Mouse (Mus musculus) CH12.LX (cell line): ENCODE results near the gene Acadl. TPM values are rescaled to one million over a fixed set of nuclear protein-coding genes. Genes with fewer than 3 reads are reported as not detected.
A peak's percentile ranks its signal among the peaks of the same experiment; 100 is the strongest.

ENCODE experiments used
- DNase-seq: peaks from one replicate; pipeline ENCODE4 v3.0.0-alpha.2; 2013; ENCODE audit errors: extremely low read depth
- H3K27ac ChIP-seq: 2 replicates; pipeline ENCODE4 v1.5.1; 2012; ENCODE audit warnings: low read depth, mild to moderate bottlenecking, control low read depth, moderate library complexity; ENCODE audit not compliant: insufficient read depth
- H3K27me3 ChIP-seq: replicated peaks from 2 replicates; pipeline ENCODE3; 2012; ENCODE audit warnings: inconsistent platforms
- H3K36me3 ChIP-seq, 2 experiments: replicated peaks in 1 of 2; 2 replicates each; pipeline versions ENCODE3 to v1.6.1; 2012; ENCODE audit warnings: inconsistent platforms in 1 of 2, low read length in 1 of 2, mild to moderate bottlenecking in 1 of 2, mixed read lengths in 1 of 2, moderate library complexity in 1 of 2; ENCODE audit not compliant: control insufficient read depth in 1 of 2, insufficient read depth in 1 of 2
- H3K4me1 ChIP-seq, 2 experiments: 2 replicates each; pipeline ENCODE4 v1.6.1; 2012; ENCODE audit warnings: inconsistent platforms in 1 of 2, moderate library complexity in 1 of 2; ENCODE audit not compliant: insufficient read depth in 2 of 2, control insufficient read depth in 1 of 2
- H3K4me2 ChIP-seq: 2 replicates; pipeline ENCODE4 v1.6.1; 2012; ENCODE audit warnings: low read depth, mild to moderate bottlenecking, control low read depth; ENCODE audit not compliant: poor library complexity, insufficient read depth, severe bottlenecking
- H3K4me3 ChIP-seq, 3 experiments: fragments of 150-350 bp in 1 of 3; sonication (generic) in 1 of 3; replicated peaks in 1 of 3; 2 replicates each; pipeline versions ENCODE3 to v1.5.1; 2011 to 2012; ENCODE audit warnings: low read depth in 2 of 3, low read length in 2 of 3, mild to moderate bottlenecking in 2 of 3, moderate library complexity in 2 of 3, control low read depth in 1 of 3, improper control_type of control experiment in 1 of 3, inconsistent platforms in 1 of 3, mixed read lengths in 1 of 3; ENCODE audit not compliant: poor library complexity in 1 of 3
- H3K79me2 ChIP-seq: replicated peaks from 2 replicates; pipeline ENCODE4 v1.6.1; 2012; ENCODE audit warnings: mild to moderate bottlenecking, moderate library complexity; ENCODE audit not compliant: control insufficient read depth, poor library complexity, insufficient read depth, severe bottlenecking; ENCODE audit errors: extremely low read depth
- H3K9ac ChIP-seq: 2 replicates; pipeline ENCODE4 v1.6.1; 2012; ENCODE audit warnings: low read depth, mild to moderate bottlenecking, control low read depth, moderate library complexity; ENCODE audit not compliant: insufficient read depth
- H3K9me3 ChIP-seq: replicated peaks from 2 replicates; pipeline ENCODE3; 2012; ENCODE audit warnings: low read length, inconsistent platforms, mixed read lengths
- CHD1 ChIP-seq: IDR thresholded peaks from 2 replicates; pipeline ENCODE4 v1.6.1; 2012; ENCODE audit warnings: low read depth, low read length, improper control_type of control experiment, inconsistent platforms
- CTCF ChIP-seq, 2 experiments: IDR thresholded peaks in 1 of 2; conservative IDR thresholded peaks in 1 of 2; 2 replicates each; pipeline ENCODE4 v1.5.1; 2011 to 2012; ENCODE audit warnings: low read depth in 2 of 2, low read length in 2 of 2, improper control_type of control experiment in 1 of 2, inconsistent platforms in 1 of 2, mild to moderate bottlenecking in 1 of 2, moderate library complexity in 1 of 2
- EP300 ChIP-seq: IDR thresholded peaks from 2 replicates; pipeline ENCODE4 v1.6.1; 2011; ENCODE audit warnings: low read length, improper control_type of control experiment
- ETS1 ChIP-seq: conservative IDR thresholded peaks from 2 replicates; pipeline ENCODE4 v1.6.1; 2012; ENCODE audit warnings: low read depth, mild to moderate bottlenecking, inconsistent platforms, low read length, improper control_type of control experiment, moderate library complexity
- JUN ChIP-seq: IDR thresholded peaks from 2 replicates; pipeline ENCODE4 v1.6.1; 2011; ENCODE audit warnings: low read depth, mild to moderate bottlenecking, low read length, improper control_type of control experiment, moderate library complexity; ENCODE audit not compliant: insufficient read depth
- JUND ChIP-seq: conservative IDR thresholded peaks from 2 replicates; pipeline ENCODE4 v1.6.1; 2011; ENCODE audit warnings: low read depth, low read length, improper control_type of control experiment
- KAT2A ChIP-seq: IDR thresholded peaks from 2 replicates; pipeline ENCODE4 v1.6.1; 2012; ENCODE audit warnings: low read length, improper control_type of control experiment, inconsistent platforms; ENCODE audit not compliant: insufficient replicate concordance
- MAX ChIP-seq: IDR thresholded peaks from 2 replicates; pipeline ENCODE4 v1.6.1; 2011; ENCODE audit warnings: low read length, improper control_type of control experiment
- MAZ ChIP-seq: IDR thresholded peaks from 2 replicates; pipeline ENCODE4 v1.6.1; 2012; ENCODE audit warnings: low read depth, mild to moderate bottlenecking, inconsistent platforms, low read length, improper control_type of control experiment, moderate library complexity
- MXI1 ChIP-seq: IDR thresholded peaks from 2 replicates; pipeline ENCODE4 v1.6.1; 2011; ENCODE audit warnings: mild to moderate bottlenecking, low read depth, low read length, improper control_type of control experiment
- MYC ChIP-seq: IDR thresholded peaks from 2 replicates; pipeline ENCODE4 v1.6.1; 2011; ENCODE audit warnings: low read depth, mild to moderate bottlenecking, improper control_type of control experiment, low read length
- NELFE ChIP-seq: IDR thresholded peaks from 2 replicates; pipeline ENCODE4 v1.6.1; 2011; ENCODE audit warnings: low read depth, low read length, improper control_type of control experiment
- POLR2AphosphoS2 ChIP-seq: IDR thresholded peaks from 2 replicates; pipeline ENCODE4 v1.6.1; 2011; ENCODE audit warnings: low read depth, low read length, improper control_type of control experiment
- RAD21 ChIP-seq: IDR thresholded peaks from 2 replicates; pipeline ENCODE4 v1.6.1; 2011; ENCODE audit warnings: low read depth, mild to moderate bottlenecking, low read length, improper control_type of control experiment, moderate library complexity
- SMC3 ChIP-seq: IDR thresholded peaks from 2 replicates; pipeline ENCODE4 v1.6.1; 2011; ENCODE audit warnings: low read depth, low read length, improper control_type of control experiment
- UBTF ChIP-seq: IDR thresholded peaks from 2 replicates; pipeline ENCODE4 v1.6.1; 2012; ENCODE audit warnings: low read depth, mild to moderate bottlenecking, inconsistent platforms, low read length, improper control_type of control experiment, moderate library complexity
- ZNF384 ChIP-seq: IDR thresholded peaks from 2 replicates; pipeline ENCODE4 v1.6.1; 2012; ENCODE audit warnings: low read depth, low read length, improper control_type of control experiment, inconsistent platforms
- dilution Hi-C: fragments of 300-500 bp; cut with MboI; formaldehyde crosslinking; loops from 2 replicates; pipeline ENCODE4 v1.14.3; 2020; ENCODE audit warnings: low sequenced_read_pairs; ENCODE audit not compliant: extremely low pct_unique_long_range_greater_than_20kb, extremely low pct_ligation_motif_present
- in situ Hi-C: fragments of 300-500 bp; cut with MboI; formaldehyde crosslinking; loops from 3 replicates; pipeline ENCODE4 v1.14.3; 2019; ENCODE audit warnings: low sequenced_read_pairs, low pct_ligation_motif_present, low pct_unique_long_range_greater_than_20kb, mixed read lengths
- polyA plus RNA-seq: library from polyadenylated mRNA; unstranded; fragments of >175 nt; gene quantifications from 2 replicates; pipeline ENCODE4 v1.2.1, GENCODE M21; 2012; ENCODE audit warnings: low read depth; ENCODE audit not compliant: insufficient read length
- total RNA-seq, 2 experiments: library from RNA; depleted of rRNA; stranded (reverse); fragments of 300-350 nt in 1 of 2; fragments of >200 nt in 1 of 2; gene quantifications; 2 replicates each; pipeline ENCODE4 v1.2.3; 2012 to 2014

Acadl gene
- total and polyA plus RNA-seq, 3 experiments = 24.7 to 58.9 (median 26.2) TPM

DNA sequence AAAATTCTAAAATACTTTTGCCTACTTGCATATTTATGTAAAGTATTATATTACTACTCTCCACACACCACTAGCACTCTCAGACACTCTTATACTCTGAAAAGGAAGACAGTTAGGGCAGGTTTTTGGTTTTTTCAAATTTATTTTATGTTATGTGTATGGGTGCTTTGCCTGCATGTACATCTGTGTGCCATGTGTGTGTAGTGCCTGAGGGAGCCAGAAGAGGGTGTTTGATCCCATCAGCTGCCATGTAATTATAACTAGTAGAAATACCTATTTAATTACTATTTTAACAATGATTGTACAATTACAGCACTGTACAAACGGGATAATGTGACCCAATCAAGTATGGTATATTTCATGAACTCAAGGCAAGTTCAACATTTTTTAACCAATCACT, 57.7 kb downstream of the Acadl start:
- in situ Hi-C loops (no loop called here), dilution Hi-C loops (no loop called here)
- no peak for DNase-seq
- Histone ChIP-seq H3K36me3 (peaks cover 4 to 17% of the 10 kb centered on the region in 2 experiments), H3K27ac (no peak overlapping the region), H3K9ac (no peak overlapping the region), H3K4me2 (no peak overlapping the region), H3K27me3 (no peaks in the 10 kb centered on the region), H3K4me1 (peaks cover 3 to 23% of the 10 kb centered on the region in 2 experiments; a peak in 1 of 4 replicates), H3K4me3 (no peak overlapping the region), H3K79me2 (no peaks in the 10 kb centered on the region), H3K9me3 (peaks cover 2% of the 10 kb centered on the region)
- TF ChIP-seq MAZ (no peak), POLR2AphosphoS2 (no peak), ZNF384 (no peak), JUN (no peak), NELFE (no peak), RAD21 (no peak), SMC3 (peak; percentile 2; the same call in 1 of the 2 replicates), MAX (no peak), ETS1 (no peak), MYC (no peak), JUND (no peak), CTCF (conservative IDR thresholded peaks at IDR 0.05 in 1 of 2, IDR thresholded peaks at IDR 0.05 in 1 of 2; ENCODE audit: low read depth in 2 of 2, low read length in 2 of 2) (peak in 1 of 2 experiments; percentile 21; a peak in 3 of 4 replicates), CHD1 (no peak), MXI1 (no peak)

DNA sequence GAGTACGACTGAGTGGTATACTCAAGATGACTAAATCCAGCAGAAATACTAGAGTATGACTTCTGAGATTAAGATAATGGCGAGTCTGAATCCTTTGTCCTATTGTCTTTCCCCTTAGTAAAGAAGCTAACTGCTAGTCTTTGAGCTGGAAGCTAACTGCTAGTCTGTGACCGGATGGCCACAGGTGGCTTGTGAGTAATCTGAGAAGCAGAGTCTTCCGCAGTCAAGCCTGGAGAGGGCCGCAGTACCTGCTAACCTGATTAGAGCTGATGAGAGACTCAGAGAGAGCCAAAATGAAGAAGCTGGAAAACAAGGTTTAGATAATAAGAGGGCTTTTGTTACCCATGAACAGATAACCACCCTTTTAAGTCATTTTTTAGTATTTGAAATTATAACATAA, 58.4 kb downstream of the Acadl start:
- dilution Hi-C loops (no loop called here), in situ Hi-C loops (no loop called here)
- Histone ChIP-seq H3K4me2 (no peak overlapping the region), H3K4me3 (no peak overlapping the region), H3K79me2 (no peaks in the 10 kb centered on the region), H3K9me3 (peaks cover 2% of the 10 kb centered on the region), H3K4me1 (peaks cover 0 to 18% of the 10 kb centered on the region in 2 experiments; a peak in 1 of 4 replicates), H3K27ac (no peak overlapping the region), H3K36me3 (peaks cover 4 to 24% of the 10 kb centered on the region in 2 experiments), H3K9ac (no peak overlapping the region), H3K27me3 (no peaks in the 10 kb centered on the region)
- no peak for DNase-seq
- TF ChIP-seq EP300 (no peak), UBTF (no peak), JUND (no peak), KAT2A (no peak), ETS1 (no peak)
